Mouse (Mus musculus) ES-E14 (cell line): ENCODE measurements around the gene Usp33. TPM values are rescaled to one million over a fixed set of nuclear protein-coding genes. Genes with fewer than 3 reads are reported as not detected.
A peak's percentile ranks its signal among the peaks of the same experiment; 100 is the strongest.

Experiments used
- DNase-seq: peaks from one replicate; pipeline ENCODE4 v3.0.0-alpha.2; 2013; ENCODE audit warnings: low read depth, low spot score
- H3K27ac ChIP-seq: 2 replicates; pipeline ENCODE4 v1.5.1; 2012; ENCODE audit warnings: low read depth, mild to moderate bottlenecking, low read length, moderate library complexity, mixed read lengths; ENCODE audit not compliant: poor library complexity, insufficient read depth, severe bottlenecking
- H3K36me3 ChIP-seq: 2 replicates; pipeline ENCODE4 v1.6.1; 2012; ENCODE audit warnings: mild to moderate bottlenecking, low read length, moderate library complexity, mixed read lengths; ENCODE audit not compliant: control insufficient read depth, poor library complexity, insufficient read depth, severe bottlenecking
- H3K4me1 ChIP-seq, 2 experiments: fragments of 150-350 bp in 1 of 2; sonication (generic) in 1 of 2; 2 replicates each; pipeline ENCODE4 v1.6.1; 2012; ENCODE audit warnings: low read length in 2 of 2, mild to moderate bottlenecking in 1 of 2, mixed read lengths in 1 of 2; ENCODE audit not compliant: control insufficient read depth in 2 of 2, insufficient read depth in 2 of 2, poor library complexity in 1 of 2
- H3K4me3 ChIP-seq, 2 experiments: fragments of 150-350 bp in 1 of 2; sonication (generic) in 1 of 2; 2 replicates each; pipeline ENCODE4 v1.5.1; 2012; ENCODE audit warnings: low read length in 2 of 2, low read depth in 1 of 2, mild to moderate bottlenecking in 1 of 2, mixed read lengths in 1 of 2; ENCODE audit not compliant: insufficient read depth in 1 of 2, poor library complexity in 1 of 2, severe bottlenecking in 1 of 2
- H3K9ac ChIP-seq: 2 replicates; pipeline ENCODE4 v1.6.1; 2012; ENCODE audit warnings: low read depth, mild to moderate bottlenecking, low read length, mixed read lengths; ENCODE audit not compliant: poor library complexity, insufficient read depth, severe bottlenecking
- H3K9me3 ChIP-seq: fragments of 150-350 bp; sonication (generic); 2 replicates; pipeline ENCODE4 v1.6.1; 2012; ENCODE audit warnings: low read depth, mild to moderate bottlenecking, low read length; ENCODE audit not compliant: control insufficient read depth, insufficient read depth
- CHD2 ChIP-seq: IDR thresholded peaks from 2 replicates; pipeline ENCODE4 v1.6.1; 2014; ENCODE audit warnings: mild to moderate bottlenecking, low read depth, low read length, inconsistent platforms
- HCFC1 ChIP-seq: IDR thresholded peaks from 2 replicates; pipeline ENCODE4 v1.6.1; 2012; ENCODE audit warnings: low read length, inconsistent platforms, borderline replicate concordance; ENCODE audit not compliant: insufficient read depth
- MAFK ChIP-seq: IDR thresholded peaks from 2 replicates; pipeline ENCODE4 v1.6.1; 2014; ENCODE audit warnings: mild to moderate bottlenecking, low read depth, low read length, inconsistent platforms; ENCODE audit not compliant: insufficient read depth
- ZC3H11A ChIP-seq: IDR thresholded peaks from 2 replicates; pipeline ENCODE4 v1.6.1; 2012; ENCODE audit warnings: low read depth, mild to moderate bottlenecking, inconsistent platforms, low read length, borderline replicate concordance
- ZNF384 ChIP-seq: IDR thresholded peaks from 2 replicates; pipeline ENCODE4 v1.6.1; 2012; ENCODE audit warnings: low read depth, low read length, inconsistent platforms
- in situ Hi-C, 2 experiments: fragments of 600-800 bp; cut with MboI; formaldehyde crosslinking; loops; one replicate each; pipeline ENCODE4 v1.15.1; 2025; ENCODE audit warnings: low sequenced_read_pairs in 2 of 2, inconsistent platforms in 1 of 2; ENCODE audit not compliant: unreplicated experiment in 2 of 2
- total RNA-seq: library from RNA; depleted of rRNA; stranded (reverse); fragments of 300-350 nt; gene quantifications from 2 replicates; pipeline ENCODE4 v1.2.3, GENCODE M21; 2012

Gene Usp33
- total RNA-seq, 1 experiment, result 49.5 TPM

DNA sequence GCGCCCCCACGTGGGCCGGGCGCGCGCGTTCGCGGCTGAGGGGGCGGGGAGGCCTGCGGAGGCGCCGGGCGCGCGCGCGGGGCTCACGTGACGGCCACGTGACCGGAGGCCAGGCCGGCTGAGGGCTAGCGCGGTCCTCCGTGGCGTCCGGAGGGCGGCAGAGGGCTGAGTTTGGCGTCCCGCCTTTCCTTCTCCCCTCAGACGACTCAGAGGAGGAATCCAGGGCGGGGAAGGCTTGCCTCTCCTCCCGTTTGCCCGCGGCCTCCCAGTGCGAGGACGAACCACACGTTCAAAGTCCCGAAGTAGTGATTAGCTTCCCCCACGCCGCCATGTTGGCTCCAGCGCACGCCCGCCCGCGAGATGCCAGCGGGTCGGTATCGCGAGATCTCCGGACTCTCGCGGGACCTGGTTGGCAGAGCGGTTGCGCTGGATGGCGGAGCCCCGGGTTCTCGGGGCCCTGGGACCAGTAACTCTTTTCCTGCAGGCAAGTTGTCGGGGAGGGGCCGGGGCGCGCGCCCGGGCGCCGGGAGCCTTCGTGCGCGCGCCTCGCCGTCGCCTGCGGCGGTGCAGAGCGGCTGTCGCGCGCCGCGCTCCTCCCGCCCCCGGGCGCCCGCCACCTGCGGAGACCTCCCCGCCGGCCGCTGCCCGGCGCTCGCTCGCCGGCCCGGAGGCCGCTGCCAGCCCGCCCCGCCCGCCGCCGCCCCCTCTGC is 50.2 kb downstream of the Usp33 start:
- Histone ChIP-seq H3K9ac (peak overlapping the region; percentile 97), H3K27ac (peak overlapping the region; percentile 94), H3K4me1 (peaks cover 5 to 8% of the 10 kb centered on the region in 2 experiments; a peak in 1 of 4 replicates), H3K9me3 (no peaks in the 10 kb centered on the region), H3K36me3 (no peaks in the 10 kb centered on the region), H3K4me3 (peak overlapping the region; percentile 95 to 99)
- in situ Hi-C loops, result no loop called here
- TF ChIP-seq ZNF384, result no peak
- no peak for TF ChIP-seq ZC3H11A
- no peak for TF ChIP-seq MAFK
- TF ChIP-seq HCFC1, result peak; percentile 69
- TF ChIP-seq CHD2, result peak; percentile 98
- peak; percentile 88 for DNase-seq

- no peak for DNase-seq
- in situ Hi-C loops, result no loop called here
Observed at GRCm38 (mm10) chr3:152396988-152397314, 50.7 kb downstream of the Usp33 start.

GRCm38 (mm10) chr3:152397335-152397940 is 51.2 kb downstream of the Usp33 start:
- in situ Hi-C loops, result no loop called here
- Histone ChIP-seq H3K9me3 (no peaks in the 10 kb centered on the region), H3K36me3 (no peaks in the 10 kb centered on the region), H3K9ac (peak overlapping the region; percentile 97; the same call in 1 of the 2 replicates), H3K27ac (no peak overlapping the region; the same call in 1 of the 2 replicates), H3K4me3 (peak overlapping the region; percentile 95 to 99), H3K4me1 (peaks cover 7 to 15% of the 10 kb centered on the region in 2 experiments; a peak in 3 of 4 replicates)
- no peak for TF ChIP-seq MAFK
- no peak for TF ChIP-seq CHD2
- TF ChIP-seq HCFC1, result no peak
- TF ChIP-seq ZNF384, result no peak
- no peak for TF ChIP-seq ZC3H11A
- DNase-seq, result no peak

More at GRCm38 (mm10) chr3:152396988-152397314, 50.7 kb downstream of the Usp33 start:
- Histone ChIP-seq H3K4me1 (peaks cover 5 to 12% of the 10 kb centered on the region in 2 experiments; a peak in 1 of 4 replicates), H3K9ac (peak overlapping the region; percentile 97), H3K36me3 (no peaks in the 10 kb centered on the region), H3K9me3 (no peaks in the 10 kb centered on the region), H3K27ac (peak overlapping the region; percentile 94), H3K4me3 (peak overlapping the region; percentile 95 to 99)
- TF ChIP-seq MAFK, result no peak

GRCm38 (mm10) chr3:152400441-152400840 is 54.2 kb downstream of the Usp33 start:
- H3K27ac ChIP-seq, result no peak overlapping the region
- peaks cover 10 to 24% of the 10 kb centered on the region in 2 experiments; a peak in 3 of 4 replicates for H3K4me1 ChIP-seq
- in situ Hi-C loops, result no loop called here
- H3K36me3 ChIP-seq, result no peaks in the 10 kb centered on the region
- 0 out of 2 replicates have a peak overlapping the region, but pooled peaks have one; percentile 43 for H3K9ac ChIP-seq
- no peaks in the 10 kb centered on the region for H3K9me3 ChIP-seq
- no peak for TF ChIP-seq ZNF384
- no peak for TF ChIP-seq MAFK
- TF ChIP-seq CHD2, result no peak
- no peak for TF ChIP-seq HCFC1
- TF ChIP-seq ZC3H11A, result no peak
- no peak for DNase-seq
- no peak overlapping the region for H3K4me3 ChIP-seq
